Mouse (Mus musculus) ovary, postnatal 14 days (tissue): ENCODE results near the gene Tsks.
A peak's percentile ranks its signal among the peaks of the same experiment; 100 is the strongest.

ENCODE experiments used
- DNase-seq: peaks from one replicate; pipeline ENCODE4 v3.0.0; 2022; ENCODE audit warnings: low spot score

The Tsks gene

GRCm38 (mm10) chr7:44981539-44981938, 38.5 kb downstream of the Tsks start:
- no peak for DNase-seq

- DNase-seq, result peak; percentile 88
Measured at GRCm38 (mm10) chr7:44983085-44983484, 40.1 kb downstream of the Tsks start.

GRCm38 (mm10) chr7:44983944-44984832, 41.2 kb downstream of the Tsks start:
- DNase-seq, result no peak

- DNase-seq, result no peak
Measured at GRCm38 (mm10) chr7:44984833-44985164, 41.8 kb downstream of the Tsks start.

GRCm38 (mm10) chr7:44985595-44986191, 42.7 kb downstream of the Tsks start:
- DNase-seq, result peak; percentile 69

GRCm38 (mm10) chr7:44986192-44986878, 43.3 kb downstream of the Tsks start, which contains the start of gene Prmt1:
Gene Prmt1 (minus strand): TSS chr7:44986568.
- DNase-seq, result peak; percentile 97

- no peak for DNase-seq
Measured at GRCm38 (mm10) chr7:44986879-44987718, 44.1 kb downstream of the Tsks start.

GRCm38 (mm10) chr7:44996672-44997071, 53.7 kb downstream of the Tsks start:
- no peak for DNase-seq

GRCm38 (mm10) chr7:44997231-44997939, 54.4 kb downstream of the Tsks start, which contains the start of gene Irf3:
Gene Irf3 (plus strand): TSS chr7:44997648.
- peak; percentile 94 for DNase-seq

GRCm38 (mm10) chr7:44997940-44998428, 55.0 kb downstream of the Tsks start:
- no peak for DNase-seq

GRCm38 (mm10) chr7:44998501-44998955, 55.5 kb downstream of the Tsks start, which contains the start of gene Bcl2l12:
Gene Bcl2l12 (minus strand): TSS chr7:44998712.
- peak; percentile 42 for DNase-seq

- no peak for DNase-seq
Measured at GRCm38 (mm10) chr7:44999753-45000152, 56.7 kb downstream of the Tsks start.

GRCm38 (mm10) chr7:45000539-45001114, 57.6 kb downstream of the Tsks start:
- DNase-seq, result no peak

- DNase-seq, result no peak
Measured at GRCm38 (mm10) chr7:45002440-45002839, 59.4 kb downstream of the Tsks start.

GRCm38 (mm10) chr7:45004546-45004945, 61.5 kb downstream of the Tsks start:
- DNase-seq, result no peak

- no peak for DNase-seq
Measured at GRCm38 (mm10) chr7:45005321-45005992, 62.5 kb downstream of the Tsks start.

- no peak for DNase-seq
Measured at GRCm38 (mm10) chr7:45006503-45006902, 63.5 kb downstream of the Tsks start.

- DNase-seq, result no peak
Measured at GRCm38 (mm10) chr7:45007141-45007540, 64.1 kb downstream of the Tsks start.
